Mouse (Mus musculus) neural tube, embryonic 12.5 days (tissue): ENCODE results near the gene Alox12e. TPM values are rescaled to one million over a fixed set of nuclear protein-coding genes. Genes with fewer than 3 reads are reported as not detected.

Experiments
- ATAC-seq: fragments of 200-750 bp; cut with Nextera tagmentation; 2 replicates; pipeline ENCODE4 v1.8.0; 2017; ENCODE audit warnings: low read depth, mild to moderate bottlenecking, moderate TSS enrichment, moderate library complexity; ENCODE audit not compliant: low FRiP score
- H3K27ac ChIP-seq: fragments of 300-500 bp; sonication (generic); 2 replicates; pipeline ENCODE4 v1.5.1; 2016
- H3K27me3 ChIP-seq: fragments of 300-500 bp; sonication (generic); replicated peaks from 2 replicates; pipeline ENCODE4 v1.6.1; 2016; ENCODE audit warnings: mild to moderate bottlenecking
- H3K36me3 ChIP-seq: fragments of 300-500 bp; sonication (generic); 2 replicates; pipeline ENCODE4 v1.6.1; 2016; ENCODE audit warnings: mild to moderate bottlenecking
- H3K4me1 ChIP-seq: fragments of 300-500 bp; sonication (generic); 2 replicates; pipeline ENCODE4 v1.6.1; 2016
- H3K4me2 ChIP-seq: fragments of 300-500 bp; sonication (generic); replicated peaks from 2 replicates; pipeline ENCODE4 v1.6.1; 2016; ENCODE audit warnings: mild to moderate bottlenecking
- H3K4me3 ChIP-seq: fragments of 300-500 bp; sonication (generic); 2 replicates; pipeline ENCODE4 v1.5.1; 2016
- H3K9ac ChIP-seq: fragments of 300-500 bp; sonication (generic); 2 replicates; pipeline ENCODE4 v1.6.1; 2016; ENCODE audit warnings: mild to moderate bottlenecking
- H3K9me3 ChIP-seq: fragments of 300-500 bp; sonication (generic); 2 replicates; pipeline ENCODE4 v1.6.1; 2016; ENCODE audit warnings: mild to moderate bottlenecking
- WGBS: fragments of 180-500 bp; shearing (Covaris S2); methylation state at CpG from one replicate; pipeline ENCODE4 v1.1.7; 2016; 5-methylcytosine and 5-hydroxymethylcytosine counted together
- polyA plus RNA-seq: library from polyadenylated mRNA; unstranded; fragments of >200 nt; fragmentation: Nextera tagmentation; extraction: Ambion mirVana; gene quantifications from 2 replicates; pipeline ENCODE4 v1.2.1, GENCODE M21; 2016

Gene Alox12e
- polyA plus RNA-seq, 1 experiment from 2014 or later = not detected

GRCm38 (mm10) chr11:70313833-70314232 lies 8.6 kb downstream of the Alox12e start:
- WGBS = 49% methylated on average over 7 of the region's 7 CpGs

GRCm38 (mm10) chr11:70309341-70309740 lies 13.1 kb downstream of the Alox12e start:
- 30% methylated on average over 9 of the region's 9 CpGs for WGBS
- H3K9ac ChIP-seq = no peak overlapping the region
- H3K36me3 ChIP-seq = no peaks in the 10 kb centered on the region
- no peak overlapping the region for H3K4me3 ChIP-seq
- H3K27me3 ChIP-seq = no peaks in the 10 kb centered on the region
- no peaks in the 10 kb centered on the region for H3K9me3 ChIP-seq
- no peak overlapping the region for H3K27ac ChIP-seq
- no peaks in the 10 kb centered on the region for H3K4me1 ChIP-seq
- no peak overlapping the region for H3K4me2 ChIP-seq
- ATAC-seq = no peak

More at GRCm38 (mm10) chr11:70313833-70314232, 8.6 kb downstream of the Alox12e start:
- H3K9ac ChIP-seq = no peak overlapping the region
- no peak for ATAC-seq
- no peaks in the 10 kb centered on the region for H3K27me3 ChIP-seq
- no peak overlapping the region for H3K4me2 ChIP-seq
- H3K36me3 ChIP-seq = no peaks in the 10 kb centered on the region
- no peak overlapping the region for H3K4me3 ChIP-seq
- no peaks in the 10 kb centered on the region for H3K4me1 ChIP-seq
- H3K27ac ChIP-seq = no peak overlapping the region
- no peaks in the 10 kb centered on the region for H3K9me3 ChIP-seq

- no peak overlapping the region for H3K4me2 ChIP-seq
- no peaks in the 10 kb centered on the region for H3K9me3 ChIP-seq
- no peak overlapping the region for H3K4me3 ChIP-seq
- H3K27ac ChIP-seq = no peak overlapping the region
- no peak overlapping the region for H3K9ac ChIP-seq
- no peaks in the 10 kb centered on the region for H3K27me3 ChIP-seq
- H3K4me1 ChIP-seq = no peaks in the 10 kb centered on the region
- no peak for ATAC-seq
- 95% methylated on average over 2 of the region's 2 CpGs for WGBS
- no peaks in the 10 kb centered on the region for H3K36me3 ChIP-seq
Observed at GRCm38 (mm10) chr11:70308296-70308695, 14.1 kb downstream of the Alox12e start.

DNA sequence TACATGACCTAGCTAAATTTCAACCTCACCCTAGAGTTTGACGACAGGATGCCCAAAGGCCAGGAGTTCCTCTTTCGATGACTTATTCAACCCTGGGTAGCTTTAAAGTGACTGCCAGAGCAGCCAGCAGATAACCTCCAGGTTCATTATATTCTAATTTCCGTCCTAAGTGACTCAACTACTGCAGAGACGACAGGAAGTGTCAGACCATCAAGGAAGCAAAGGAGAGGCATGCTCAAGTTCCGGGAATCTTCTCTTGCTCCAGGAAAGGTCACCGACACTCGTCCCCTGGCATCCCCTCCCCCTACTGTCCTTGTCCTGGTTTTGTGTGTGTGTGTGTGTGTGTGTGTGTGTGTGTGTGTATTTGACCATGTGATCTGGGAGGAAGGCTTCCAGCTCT lies 16.3 kb downstream of the Alox12e start:
- Histone ChIP-seq H3K36me3 (no peaks in the 10 kb centered on the region), H3K27me3 (no peaks in the 10 kb centered on the region), H3K4me1 (no peaks in the 10 kb centered on the region), H3K27ac (no peak overlapping the region), H3K9me3 (peaks cover 3% of the 10 kb centered on the region; the same call in 1 of the 2 replicates), H3K9ac (no peak overlapping the region), H3K4me2 (no peak overlapping the region), H3K4me3 (no peak overlapping the region)
- ATAC-seq = no peak
- 65% methylated on average over 7 of the region's 7 CpGs for WGBS

DNA sequence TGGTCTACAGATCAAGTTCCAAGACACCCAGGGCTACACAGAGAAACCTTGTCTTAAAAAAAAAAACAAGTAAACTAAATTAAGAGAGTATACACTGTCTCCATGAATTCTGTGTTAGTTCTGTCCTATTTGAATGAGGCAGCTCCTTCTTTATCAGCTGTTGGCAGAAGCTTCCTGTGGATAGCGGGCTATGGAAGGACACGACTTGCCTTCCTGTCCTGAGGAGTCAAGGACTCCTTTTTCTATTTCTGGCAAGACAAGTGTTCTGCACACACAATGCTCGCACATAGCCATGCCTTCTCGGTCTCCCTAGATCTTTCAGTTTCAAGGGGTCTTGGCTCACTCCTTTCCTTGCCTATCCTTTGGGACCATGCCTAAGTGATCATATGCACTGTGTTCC lies 20.1 kb downstream of the Alox12e start:
- H3K4me3 ChIP-seq = no peak overlapping the region
- H3K27ac ChIP-seq = no peak overlapping the region
- 88% methylated on average over 4 of the region's 4 CpGs for WGBS
- no peaks in the 10 kb centered on the region for H3K27me3 ChIP-seq
- H3K4me1 ChIP-seq = no peaks in the 10 kb centered on the region
- no peak overlapping the region for H3K4me2 ChIP-seq
- H3K36me3 ChIP-seq = no peaks in the 10 kb centered on the region
- no peak overlapping the region for H3K9ac ChIP-seq
- peaks cover 6% of the 10 kb centered on the region; the same call in 1 of the 2 replicates for H3K9me3 ChIP-seq
- no peak for ATAC-seq

GRCm38 (mm10) chr11:70297836-70298454 lies 24.5 kb downstream of the Alox12e start:
- WGBS = 68% methylated on average over 12 of the region's 12 CpGs
- no peaks in the 10 kb centered on the region for H3K27me3 ChIP-seq
- no peak for ATAC-seq
- H3K9me3 ChIP-seq = peaks cover 6% of the 10 kb centered on the region; the same call in 1 of the 2 replicates
- H3K4me1 ChIP-seq = no peaks in the 10 kb centered on the region
- no peak overlapping the region for H3K27ac ChIP-seq
- no peak overlapping the region for H3K9ac ChIP-seq
- H3K4me2 ChIP-seq = no peak overlapping the region
- no peaks in the 10 kb centered on the region for H3K36me3 ChIP-seq
- H3K4me3 ChIP-seq = no peak overlapping the region

GRCm38 (mm10) chr11:70297405-70297804 lies 25.0 kb downstream of the Alox12e start:
- WGBS = 60% methylated on average over 4 of the region's 4 CpGs
- no peak overlapping the region for H3K4me2 ChIP-seq

DNA sequence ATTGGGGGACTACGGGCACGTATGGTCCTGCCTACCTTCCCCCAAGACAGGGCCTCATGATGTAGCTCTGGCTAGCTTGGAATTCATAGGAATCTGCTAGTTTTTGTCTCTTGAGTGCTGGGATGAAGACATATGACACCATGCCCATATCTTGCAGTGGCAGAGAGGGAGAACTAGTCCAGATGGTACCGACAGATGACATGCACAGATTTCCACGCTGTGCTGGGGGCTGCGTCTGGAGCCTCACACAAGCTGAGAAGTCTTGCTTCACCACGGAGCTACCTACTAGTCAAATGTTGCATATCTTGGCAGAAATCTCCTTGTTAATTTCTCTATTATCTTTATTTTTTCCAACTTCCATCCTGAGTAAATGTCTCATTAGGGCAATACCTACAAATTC lies 28.5 kb downstream of the Alox12e start:
- no peak overlapping the region for H3K4me3 ChIP-seq
- no peak for ATAC-seq
- WGBS = 90% methylated on average over 6 of the region's 6 CpGs
- H3K9me3 ChIP-seq = no peaks in the 10 kb centered on the region
- H3K27ac ChIP-seq = no peak overlapping the region
- no peak overlapping the region for H3K4me2 ChIP-seq
- H3K4me1 ChIP-seq = no peaks in the 10 kb centered on the region
- H3K9ac ChIP-seq = no peak overlapping the region
- H3K36me3 ChIP-seq = no peaks in the 10 kb centered on the region
- no peaks in the 10 kb centered on the region for H3K27me3 ChIP-seq

More at GRCm38 (mm10) chr11:70297405-70297804, 25.0 kb downstream of the Alox12e start:
- no peaks in the 10 kb centered on the region for H3K4me1 ChIP-seq
- H3K9me3 ChIP-seq = peaks cover 6% of the 10 kb centered on the region; the same call in 1 of the 2 replicates
- no peak overlapping the region for H3K9ac ChIP-seq
- no peaks in the 10 kb centered on the region for H3K27me3 ChIP-seq
- no peaks in the 10 kb centered on the region for H3K36me3 ChIP-seq
- no peak for ATAC-seq
- no peak overlapping the region for H3K4me3 ChIP-seq
- H3K27ac ChIP-seq = no peak overlapping the region

GRCm38 (mm10) chr11:70291235-70291634 lies 31.2 kb downstream of the Alox12e start:
- no peaks in the 10 kb centered on the region for H3K9me3 ChIP-seq
- H3K27me3 ChIP-seq = no peaks in the 10 kb centered on the region
- H3K36me3 ChIP-seq = no peaks in the 10 kb centered on the region
- no peak overlapping the region for H3K4me3 ChIP-seq
- WGBS = 88% methylated on average over 6 of the region's 6 CpGs
- H3K4me2 ChIP-seq = no peak overlapping the region
- no peaks in the 10 kb centered on the region for H3K4me1 ChIP-seq
- no peak overlapping the region for H3K9ac ChIP-seq
- ATAC-seq = no peak
- H3K27ac ChIP-seq = no peak overlapping the region

DNA sequence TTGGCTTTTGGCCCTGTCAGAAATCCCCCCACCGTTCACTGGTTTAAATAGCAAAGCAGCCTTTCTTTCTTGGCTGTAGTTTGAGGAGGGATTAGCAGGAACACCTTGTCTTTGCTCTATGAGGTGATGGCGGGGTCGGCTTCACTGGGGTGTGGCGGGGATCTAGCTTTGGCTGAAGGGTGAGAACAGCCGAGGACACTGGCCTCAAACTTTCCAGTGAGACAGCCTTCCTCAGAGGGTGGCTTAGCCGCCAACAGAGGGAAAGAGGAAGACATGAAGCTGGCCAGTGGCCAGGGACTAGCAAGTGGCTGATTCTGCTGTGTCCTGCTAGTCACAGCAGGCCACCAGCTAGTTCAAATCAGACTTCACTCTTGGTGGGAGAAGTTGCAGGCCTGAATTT lies 33.2 kb downstream of the Alox12e start:
- Histone ChIP-seq H3K4me2 (no peak overlapping the region), H3K9me3 (no peaks in the 10 kb centered on the region), H3K27ac (no peak overlapping the region), H3K27me3 (no peaks in the 10 kb centered on the region), H3K36me3 (no peaks in the 10 kb centered on the region), H3K4me3 (no peak overlapping the region), H3K9ac (no peak overlapping the region), H3K4me1 (no peaks in the 10 kb centered on the region)
- WGBS = 46% methylated on average over 6 of the region's 6 CpGs
- ATAC-seq = no peak

DNA sequence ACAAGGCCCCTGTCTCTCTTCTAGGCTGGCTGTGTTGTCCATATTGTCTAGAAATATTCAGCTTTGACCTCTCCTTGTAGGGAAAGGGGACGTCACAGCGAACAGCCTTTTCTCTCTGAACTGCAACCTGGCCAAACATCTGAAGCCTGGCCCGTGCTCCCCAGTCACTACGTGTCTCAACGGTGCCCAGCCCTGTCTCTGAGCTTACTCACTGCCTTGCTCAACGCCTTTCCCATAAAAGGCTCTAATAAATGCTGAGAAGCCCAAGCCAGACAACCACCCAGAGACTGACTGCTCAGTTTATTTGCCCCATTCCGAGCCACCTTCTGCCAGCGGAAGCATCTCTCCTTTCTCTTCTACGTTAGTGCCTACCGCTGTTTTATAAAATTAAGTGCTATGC lies 34.3 kb downstream of the Alox12e start:
- Histone ChIP-seq H3K4me2 (no peak overlapping the region), H3K36me3 (no peaks in the 10 kb centered on the region), H3K4me1 (no peaks in the 10 kb centered on the region), H3K9ac (no peak overlapping the region), H3K27ac (no peak overlapping the region), H3K27me3 (no peaks in the 10 kb centered on the region), H3K4me3 (no peak overlapping the region), H3K9me3 (no peaks in the 10 kb centered on the region)
- no peak for ATAC-seq
- 84% methylated on average over 10 of the region's 10 CpGs for WGBS

- no peak overlapping the region for H3K9ac ChIP-seq
- no peaks in the 10 kb centered on the region for H3K4me1 ChIP-seq
- no peaks in the 10 kb centered on the region for H3K9me3 ChIP-seq
- H3K27me3 ChIP-seq = no peaks in the 10 kb centered on the region
- no peaks in the 10 kb centered on the region for H3K36me3 ChIP-seq
- ATAC-seq = no peak
- 77% methylated on average over 5 of the region's 5 CpGs for WGBS
- H3K27ac ChIP-seq = no peak overlapping the region
- H3K4me3 ChIP-seq = no peak overlapping the region
- H3K4me2 ChIP-seq = no peak overlapping the region
Observed at GRCm38 (mm10) chr11:70285686-70286085, 36.7 kb downstream of the Alox12e start.

- H3K36me3 ChIP-seq = no peaks in the 10 kb centered on the region
- H3K4me2 ChIP-seq = no peak overlapping the region
- no peak overlapping the region for H3K27ac ChIP-seq
- no peak overlapping the region for H3K9ac ChIP-seq
- no peak overlapping the region for H3K4me3 ChIP-seq
- H3K27me3 ChIP-seq = no peaks in the 10 kb centered on the region
- no peaks in the 10 kb centered on the region for H3K9me3 ChIP-seq
- no peak for ATAC-seq
- 91% methylated on average over 3 of the region's 3 CpGs for WGBS
- H3K4me1 ChIP-seq = no peaks in the 10 kb centered on the region
Observed at GRCm38 (mm10) chr11:70284757-70285156, 37.7 kb downstream of the Alox12e start.
